Mouse (Mus musculus) olfactory bulb, adult 2 months (tissue): ENCODE data around the gene Adss.

Experiments
- CTCF ChIP-seq: fragments of 200-500 bp; IDR thresholded peaks from 2 replicates; pipeline ENCODE4 v1.5.1; 2012; ENCODE audit warnings: low read depth, mild to moderate bottlenecking, low read length, moderate library complexity; ENCODE audit not compliant: insufficient read depth
- POLR2A ChIP-seq: fragments of 200-500 bp; IDR thresholded peaks from 2 replicates; pipeline ENCODE4 v1.6.1; 2012; ENCODE audit warnings: mild to moderate bottlenecking, low read depth, low read length, moderate library complexity; ENCODE audit not compliant: insufficient read depth

DNA sequence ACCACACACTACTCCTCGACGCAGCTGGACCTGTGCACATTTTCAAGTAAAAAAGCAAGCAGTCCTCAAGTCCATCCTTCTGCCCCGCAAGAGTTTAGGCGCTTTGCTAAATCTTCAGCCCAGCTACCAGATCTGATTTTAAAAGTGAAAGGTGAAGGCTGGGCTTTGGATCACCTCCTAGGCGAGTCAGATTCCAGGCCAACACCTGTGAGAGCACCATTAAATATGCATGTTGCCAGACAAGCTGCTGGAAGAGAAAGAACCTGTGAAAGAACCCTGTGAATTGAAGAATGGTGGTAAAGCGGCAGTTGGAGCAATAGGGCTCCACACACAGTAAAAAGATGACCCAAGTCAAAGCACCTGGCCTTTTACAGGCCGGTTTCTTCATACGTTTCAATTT is 1.4 kb downstream of the Adss start:
- TF ChIP-seq POLR2A (no peak), CTCF (no peak)
